Mouse (Mus musculus) bone marrow, adult 2 months (tissue): ENCODE measurements around the gene Camta1.

ENCODE experiments used
- CTCF ChIP-seq: fragments of 200-500 bp; IDR thresholded peaks from 2 replicates; pipeline ENCODE4 v1.5.1; 2011; ENCODE audit warnings: low read length, control low read depth; ENCODE audit not compliant: control insufficient read depth, insufficient read depth
- POLR2A ChIP-seq: fragments of 200-500 bp; IDR thresholded peaks from 2 replicates; pipeline ENCODE4 v1.6.1; 2011; ENCODE audit warnings: low read depth, mild to moderate bottlenecking, control low read depth, low read length, borderline replicate concordance; ENCODE audit not compliant: control insufficient read depth

GRCm38 (mm10) chr4:151133760-151134159, 727.9 kb downstream of the Camta1 start:
- TF ChIP-seq POLR2A: no peak
- no peak for TF ChIP-seq CTCF
